Mouse (Mus musculus) neural tube, embryonic 12.5 days (tissue): Measurements from ENCODE around the gene Cxcl10. TPM values are rescaled to one million over a fixed set of nuclear protein-coding genes. Genes with fewer than 3 reads are reported as not detected.

Source experiments
- ATAC-seq: fragments of 200-750 bp; cut with Nextera tagmentation; 2 replicates; pipeline ENCODE4 v1.8.0; 2017; ENCODE audit warnings: low read depth, mild to moderate bottlenecking, moderate TSS enrichment, moderate library complexity; ENCODE audit not compliant: low FRiP score
- H3K27ac ChIP-seq: fragments of 300-500 bp; sonication (generic); 2 replicates; pipeline ENCODE4 v1.5.1; 2016
- H3K27me3 ChIP-seq: fragments of 300-500 bp; sonication (generic); replicated peaks from 2 replicates; pipeline ENCODE4 v1.6.1; 2016; ENCODE audit warnings: mild to moderate bottlenecking
- H3K36me3 ChIP-seq: fragments of 300-500 bp; sonication (generic); 2 replicates; pipeline ENCODE4 v1.6.1; 2016; ENCODE audit warnings: mild to moderate bottlenecking
- H3K4me1 ChIP-seq: fragments of 300-500 bp; sonication (generic); 2 replicates; pipeline ENCODE4 v1.6.1; 2016
- H3K4me2 ChIP-seq: fragments of 300-500 bp; sonication (generic); replicated peaks from 2 replicates; pipeline ENCODE4 v1.6.1; 2016; ENCODE audit warnings: mild to moderate bottlenecking
- H3K4me3 ChIP-seq: fragments of 300-500 bp; sonication (generic); 2 replicates; pipeline ENCODE4 v1.5.1; 2016
- H3K9ac ChIP-seq: fragments of 300-500 bp; sonication (generic); 2 replicates; pipeline ENCODE4 v1.6.1; 2016; ENCODE audit warnings: mild to moderate bottlenecking
- H3K9me3 ChIP-seq: fragments of 300-500 bp; sonication (generic); 2 replicates; pipeline ENCODE4 v1.6.1; 2016; ENCODE audit warnings: mild to moderate bottlenecking
- WGBS: fragments of 180-500 bp; shearing (Covaris S2); methylation state at CpG from one replicate; pipeline ENCODE4 v1.1.7; 2016; 5-methylcytosine and 5-hydroxymethylcytosine counted together
- polyA plus RNA-seq: library from polyadenylated mRNA; unstranded; fragments of >200 nt; fragmentation: Nextera tagmentation; extraction: Ambion mirVana; gene quantifications from 2 replicates; pipeline ENCODE4 v1.2.1, GENCODE M21; 2016

Cxcl10 gene
- polyA plus RNA-seq, 1 experiment from 2014 or later, result 0.49 TPM

- no peaks in the 10 kb centered on the region for H3K4me1 ChIP-seq
- no peak within 1 kb of the TSS for H3K4me2 ChIP-seq
- H3K9ac ChIP-seq, result no peak within 1 kb of the TSS
- WGBS, result 93% methylated on average over 17 of the region's 17 CpGs
- H3K27ac ChIP-seq, result no peak within 1 kb of the TSS
- no peaks in the 10 kb centered on the region for H3K9me3 ChIP-seq
- no peak for ATAC-seq
- H3K36me3 ChIP-seq, result no peaks in the 10 kb centered on the region
- no peak within 1 kb of the TSS for H3K4me3 ChIP-seq
- no peaks in the 10 kb centered on the region for H3K27me3 ChIP-seq
These were observed 16.9 kb downstream of the Cxcl10 start, which contains the start of gene Art3 for GRCm38 (mm10) chr5:92331635-92332338. Gene Art3 (plus strand): TSS chr5:92331827.

- no peak overlapping the region for H3K4me2 ChIP-seq
- H3K9me3 ChIP-seq, result no peaks in the 10 kb centered on the region
- no peak overlapping the region for H3K27ac ChIP-seq
- no peaks in the 10 kb centered on the region for H3K4me1 ChIP-seq
- H3K36me3 ChIP-seq, result no peaks in the 10 kb centered on the region
- no peak overlapping the region for H3K4me3 ChIP-seq
- H3K9ac ChIP-seq, result no peak overlapping the region
- WGBS, result 91% methylated on average over 12 of the region's 12 CpGs
- no peaks in the 10 kb centered on the region for H3K27me3 ChIP-seq
- no peak for ATAC-seq
These were observed 17.6 kb downstream of the Cxcl10 start for GRCm38 (mm10) chr5:92331122-92331521.

GRCm38 (mm10) chr5:92327929-92328328 is 20.8 kb downstream of the Cxcl10 start, which contains the start of gene Cxcl9:
Gene Cxcl9 (minus strand): TSS chr5:92328079.
- 85% methylated on average over 7 of the region's 7 CpGs for WGBS
- no peaks in the 10 kb centered on the region for H3K36me3 ChIP-seq
- no peak within 1 kb of the TSS for H3K27ac ChIP-seq
- no peaks in the 10 kb centered on the region for H3K9me3 ChIP-seq
- H3K27me3 ChIP-seq, result no peaks in the 10 kb centered on the region
- H3K4me2 ChIP-seq, result no peak within 1 kb of the TSS
- no peak within 1 kb of the TSS for H3K9ac ChIP-seq
- no peak for ATAC-seq
- H3K4me1 ChIP-seq, result no peaks in the 10 kb centered on the region
- no peak within 1 kb of the TSS for H3K4me3 ChIP-seq

- Histone ChIP-seq H3K27ac (no peak overlapping the region), H3K4me3 (no peak overlapping the region), H3K4me2 (no peak overlapping the region), H3K9me3 (no peaks in the 10 kb centered on the region), H3K4me1 (no peaks in the 10 kb centered on the region), H3K36me3 (no peaks in the 10 kb centered on the region), H3K9ac (no peak overlapping the region), H3K27me3 (no peaks in the 10 kb centered on the region)
- no peak for ATAC-seq
- 87% methylated on average over 6 of the region's 6 CpGs for WGBS
These were observed 21.3 kb downstream of the Cxcl10 start for GRCm38 (mm10) chr5:92327367-92327766.

- no peak overlapping the region for H3K27ac ChIP-seq
- H3K4me2 ChIP-seq, result no peak overlapping the region
- H3K9ac ChIP-seq, result no peak overlapping the region
- H3K27me3 ChIP-seq, result no peaks in the 10 kb centered on the region
- WGBS, result 89% methylated on average over 5 of the region's 5 CpGs
- H3K4me3 ChIP-seq, result no peak overlapping the region
- H3K9me3 ChIP-seq, result no peaks in the 10 kb centered on the region
- H3K36me3 ChIP-seq, result no peaks in the 10 kb centered on the region
- no peaks in the 10 kb centered on the region for H3K4me1 ChIP-seq
- no peak for ATAC-seq
These were observed 25.4 kb downstream of the Cxcl10 start for GRCm38 (mm10) chr5:92323264-92323663.

- Histone ChIP-seq H3K27ac (no peak overlapping the region), H3K27me3 (no peaks in the 10 kb centered on the region), H3K9ac (no peak overlapping the region), H3K4me3 (no peak overlapping the region), H3K4me2 (no peak overlapping the region), H3K36me3 (no peaks in the 10 kb centered on the region), H3K9me3 (no peaks in the 10 kb centered on the region), H3K4me1 (no peaks in the 10 kb centered on the region)
- ATAC-seq, result no peak
- WGBS, result 91% methylated on average over 4 of the region's 4 CpGs
These were observed 26.1 kb downstream of the Cxcl10 start for GRCm38 (mm10) chr5:92322612-92323011.

GRCm38 (mm10) chr5:92321631-92322400 is 26.9 kb downstream of the Cxcl10 start:
- ATAC-seq, result no peak
- Histone ChIP-seq H3K4me2 (no peak overlapping the region), H3K9me3 (no peaks in the 10 kb centered on the region), H3K4me3 (no peak overlapping the region), H3K36me3 (no peaks in the 10 kb centered on the region), H3K27ac (no peak overlapping the region), H3K27me3 (no peaks in the 10 kb centered on the region), H3K9ac (no peak overlapping the region), H3K4me1 (no peaks in the 10 kb centered on the region)
- WGBS, result 78% methylated on average over 8 of the region's 8 CpGs

- Histone ChIP-seq H3K27ac (no peak overlapping the region), H3K4me3 (no peak overlapping the region), H3K4me2 (no peak overlapping the region), H3K36me3 (no peaks in the 10 kb centered on the region), H3K4me1 (no peaks in the 10 kb centered on the region), H3K9ac (no peak overlapping the region), H3K9me3 (no peaks in the 10 kb centered on the region), H3K27me3 (no peaks in the 10 kb centered on the region)
- 93% methylated on average over 14 of the region's 14 CpGs for WGBS
- ATAC-seq, result no peak
These were observed 30.1 kb downstream of the Cxcl10 start for GRCm38 (mm10) chr5:92318596-92318995.

- no peak for ATAC-seq
- no peaks in the 10 kb centered on the region for H3K27me3 ChIP-seq
- H3K27ac ChIP-seq, result no peak overlapping the region
- no peak overlapping the region for H3K4me2 ChIP-seq
- no peaks in the 10 kb centered on the region for H3K9me3 ChIP-seq
- H3K4me1 ChIP-seq, result no peaks in the 10 kb centered on the region
- no peak overlapping the region for H3K9ac ChIP-seq
- 81% methylated on average over 7 of the region's 7 CpGs for WGBS
- no peak overlapping the region for H3K4me3 ChIP-seq
- no peaks in the 10 kb centered on the region for H3K36me3 ChIP-seq
These were observed 30.6 kb downstream of the Cxcl10 start for GRCm38 (mm10) chr5:92318119-92318518.

GRCm38 (mm10) chr5:92313776-92314175 is 34.9 kb downstream of the Cxcl10 start:
- Histone ChIP-seq H3K36me3 (no peaks in the 10 kb centered on the region), H3K4me1 (peaks cover 6% of the 10 kb centered on the region), H3K4me3 (no peak overlapping the region), H3K27me3 (no peaks in the 10 kb centered on the region), H3K9ac (no peak overlapping the region), H3K4me2 (no peak overlapping the region), H3K27ac (no peak overlapping the region), H3K9me3 (no peaks in the 10 kb centered on the region)
- no peak for ATAC-seq
- 76% methylated on average over 7 of the region's 7 CpGs for WGBS

- no peak overlapping the region for H3K4me3 ChIP-seq
- H3K4me1 ChIP-seq, result peaks cover 11% of the 10 kb centered on the region
- WGBS, result 14% methylated on average over 13 of the region's 13 CpGs
- H3K36me3 ChIP-seq, result no peaks in the 10 kb centered on the region
- H3K9me3 ChIP-seq, result no peaks in the 10 kb centered on the region
- H3K4me2 ChIP-seq, result no peak overlapping the region
- no peak overlapping the region for H3K27ac ChIP-seq
- H3K27me3 ChIP-seq, result no peaks in the 10 kb centered on the region
- ATAC-seq, result no peak
- no peak overlapping the region for H3K9ac ChIP-seq
These were observed 36.5 kb downstream of the Cxcl10 start for GRCm38 (mm10) chr5:92312046-92312715.
